Mouse (Mus musculus): ENCODE measurements around the gene Trim59.
"Not testable (repeated sequence)": the region's sequence is repeated elsewhere in the genome, so short reads cannot be mapped to it uniquely, and the experiment has no call there.

GRCm38 (mm10) chr3:69018635-69019034 is 25.9 kb downstream of the Trim59 start:
- not testable (repeated sequence) for TF ChIP-seq CTCF (IDR thresholded peaks at IDR 0.05; ENCODE audit: borderline replicate concordance, control insufficient read depth, extremely low read depth, insufficient read depth, low read length, poor library complexity); POLR2A (IDR thresholded peaks at IDR 0.05; ENCODE audit: control insufficient read depth, extremely low read depth, insufficient read depth, low read length, poor library complexity)
